Comparison of ENCODE assay signal across 20 mouse cellular contexts in genomic region chr7:133724844-133725243, GRCm38 (mm10). TPM values are rescaled to one million over a fixed set of nuclear protein-coding genes. Genes with fewer than 3 reads are reported as not detected.
"Had no signal": no experiment of that assay in that cellular context is flagged by ENCODE, and none has a peak within 500 bp of the region (broad histone marks: within the 10 kb centered on the region; RNA-seq: fewer than 3 reads in every experiment).

No protein-coding gene starts in this region.

- H3K4me1 ChIP-seq: kidney, embryonic 15.5 days; midbrain, embryonic 15.5 days; stomach, embryonic 15.5 days had no signal

- H3K27ac ChIP-seq: kidney, embryonic 15.5 days; limb, embryonic 12.5 days; liver, embryonic 14.5 days; midbrain, embryonic 15.5 days; stomach, embryonic 15.5 days had no signal

- H3K9me3 ChIP-seq: kidney, embryonic 15.5 days; limb, embryonic 12.5 days; midbrain, embryonic 15.5 days; stomach, embryonic 15.5 days had no signal

- DNase-seq: kidney, adult 2 months; kidney, postnatal 14 days; right cerebral cortex, postnatal 14 days; thymus, adult 2 months; thymus, postnatal 25 days had no signal

- H3K4me3 ChIP-seq: kidney, embryonic 15.5 days; limb, embryonic 12.5 days; midbrain, embryonic 15.5 days; stomach, embryonic 15.5 days had no signal

- H3K27me3 ChIP-seq: kidney, embryonic 15.5 days; limb, embryonic 12.5 days; midbrain, embryonic 15.5 days; stomach, embryonic 15.5 days had no signal

- H3K4me2 ChIP-seq: kidney, embryonic 15.5 days; limb, embryonic 12.5 days; midbrain, embryonic 15.5 days; stomach, embryonic 15.5 days had no signal

- H3K9ac ChIP-seq: kidney, embryonic 15.5 days; limb, embryonic 12.5 days; liver, embryonic 14.5 days; midbrain, embryonic 15.5 days; stomach, embryonic 15.5 days had no signal

- ATAC-seq: midbrain, embryonic 15.5 days had no signal

RNA-seq across cellular contexts. Expression of gene Mmp21, which starts 45.0 kb away (rescaled TPM):
- total RNA-seq: layer of hippocampus, postnatal 14 days; left cerebral cortex, adult 18-20 months; left cerebral cortex, postnatal 14 days; liver, adult 2 months; megakaryocyte progenitor cell, adult 5-6 weeks had no signal
- polyA plus RNA-seq: kidney, adult 2 months; large intestine, adult 2 months; limb, embryonic 12.5 days; liver, adult 2 months; lung, postnatal 0 days; stomach, embryonic 15.5 days; testis, adult 2 months; thymus, adult 2 months; urinary bladder, adult 2 months had no signal

RNA-seq across cellular contexts. Expression of gene Fank1, which starts 51.8 kb away (rescaled TPM):
- total RNA-seq: liver, adult 2 months; megakaryocyte progenitor cell, adult 5-6 weeks had no signal
- polyA plus RNA-seq: liver, adult 2 months; spleen, adult 2 months had no signal
